Mouse (Mus musculus): ENCODE data around the gene Gm20481. TPM values are rescaled to one million over a fixed set of nuclear protein-coding genes. Genes with fewer than 3 reads are reported as not detected.
"Not testable (repeated sequence)": the region's sequence is repeated elsewhere in the genome, so short reads cannot be mapped to it uniquely, and the experiment has no call there.

Gm20481 gene
- polyA plus RNA-seq, 1 experiment from 2014 or later, result not detected

DNA sequence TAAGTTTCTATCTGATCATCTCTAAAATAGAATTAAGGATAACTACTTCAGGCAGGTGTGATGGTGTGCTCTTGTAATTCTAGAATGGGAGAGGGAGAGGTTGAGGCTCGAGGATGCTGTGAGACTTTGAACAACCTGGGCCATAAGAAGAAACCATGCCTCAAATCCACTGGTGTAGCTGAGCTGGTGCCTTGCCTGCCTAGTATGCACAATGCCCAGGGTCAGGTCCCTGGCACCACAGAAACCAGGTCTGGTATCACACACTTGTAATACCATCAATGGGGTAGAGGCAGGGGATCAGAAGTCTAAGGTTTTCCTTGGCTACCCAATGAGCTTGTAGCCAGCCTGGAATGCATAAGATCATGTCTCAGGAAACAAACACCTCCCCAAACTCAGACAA lies 6.9 kb upstream of the Gm20481 start:
- H3K27ac ChIP-seq, result no peak overlapping the region
- no peak overlapping the region for H3K9ac ChIP-seq
- no peaks in the 10 kb centered on the region for H3K36me3 ChIP-seq
- no peak overlapping the region for H3K4me2 ChIP-seq
- WGBS, result 61% methylated on average over 1 of the region's 1 CpGs
- H3K27me3 ChIP-seq, result peaks cover 4% of the 10 kb centered on the region
- ATAC-seq (ENCODE audit: borderline replicate concordance, extremely low read depth, low FRiP score, low TSS enrichment), result no peak
- H3K4me3 ChIP-seq, result no peak overlapping the region
- peaks cover 11% of the 10 kb centered on the region for H3K4me1 ChIP-seq
- H3K9me3 ChIP-seq, result no peaks in the 10 kb centered on the region

GRCm38 (mm10) chr17:34964640-34965049 lies 5.1 kb upstream of the Gm20481 start:
- H3K9ac ChIP-seq, result no peak overlapping the region
- no peaks in the 10 kb centered on the region for H3K36me3 ChIP-seq
- peaks cover 23% of the 10 kb centered on the region for H3K27me3 ChIP-seq
- H3K4me1 ChIP-seq, result peaks cover 11% of the 10 kb centered on the region
- no peak for ATAC-seq (ENCODE audit: borderline replicate concordance, extremely low read depth, low FRiP score, low TSS enrichment)
- no peaks in the 10 kb centered on the region for H3K9me3 ChIP-seq
- no peak overlapping the region for H3K4me2 ChIP-seq
- no peak overlapping the region for H3K27ac ChIP-seq
- 41% methylated on average over 1 of the region's 1 CpGs for WGBS
- no peak overlapping the region for H3K4me3 ChIP-seq

GRCm38 (mm10) chr17:34965627-34966026 lies 4.1 kb upstream of the Gm20481 start:
- WGBS, result 55% methylated on average over 5 of the region's 5 CpGs
- no peak overlapping the region for H3K4me2 ChIP-seq
- peaks cover 3% of the 10 kb centered on the region; the same call in 1 of the 2 replicates for H3K4me1 ChIP-seq
- no peak overlapping the region for H3K27ac ChIP-seq
- no peaks in the 10 kb centered on the region for H3K9me3 ChIP-seq
- H3K36me3 ChIP-seq, result no peaks in the 10 kb centered on the region
- ATAC-seq (ENCODE audit: borderline replicate concordance, extremely low read depth, low FRiP score, low TSS enrichment), result no peak
- H3K4me3 ChIP-seq, result no peak overlapping the region
- no peak overlapping the region for H3K9ac ChIP-seq
- H3K27me3 ChIP-seq, result peaks cover 26% of the 10 kb centered on the region

- H3K27me3 ChIP-seq, result peaks cover 26% of the 10 kb centered on the region
- not testable (repeated sequence) for H3K4me2 ChIP-seq; H3K9ac ChIP-seq; H3K27ac ChIP-seq; H3K4me3 ChIP-seq; H3K9me3 ChIP-seq; H3K36me3 ChIP-seq; H3K4me1 ChIP-seq; ATAC-seq (ENCODE audit: borderline replicate concordance, extremely low read depth, low FRiP score, low TSS enrichment)
- 28% methylated on average over 24 of the region's 37 CpGs for WGBS
These were observed 1.1 kb downstream of the Gm20481 start for GRCm38 (mm10) chr17:34970850-34971249.

DNA sequence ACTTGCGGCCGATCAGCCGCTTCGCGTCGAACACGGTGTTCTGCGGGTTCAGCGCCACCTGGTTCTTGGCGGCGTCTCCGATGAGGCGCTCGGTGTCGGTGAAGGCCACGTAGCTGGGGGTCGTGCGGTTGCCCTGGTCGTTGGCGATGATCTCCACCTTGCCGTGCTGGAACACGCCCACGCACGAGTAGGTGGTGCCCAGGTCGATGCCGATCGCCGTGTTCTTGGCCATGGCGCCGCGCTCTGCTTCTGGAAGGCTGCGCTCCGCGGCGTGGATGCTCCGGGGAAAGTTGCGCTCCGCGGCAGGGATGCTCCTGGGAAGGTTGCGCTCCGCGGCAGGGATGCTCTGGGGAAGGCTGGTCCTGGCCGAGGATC lies 2.0 kb downstream of the Gm20481 start:
- not testable (repeated sequence) for H3K27ac ChIP-seq, H3K9me3 ChIP-seq, H3K4me1 ChIP-seq, H3K9ac ChIP-seq, H3K36me3 ChIP-seq
- Histone ChIP-seq H3K4me3 (peak overlapping the region; percentile 44), H3K27me3 (peaks cover 26% of the 10 kb centered on the region), H3K4me2 (peak overlapping the region; percentile 86)
- peak; percentile 34; the same call in 1 of the 2 replicates for ATAC-seq (ENCODE audit: borderline replicate concordance, extremely low read depth, low FRiP score, low TSS enrichment)
- under 1% methylated on average over 27 of the region's 43 CpGs for WGBS

GRCm38 (mm10) chr17:34972069-34972749 lies 2.5 kb downstream of the Gm20481 start, which contains the start of the genes Hspa1a and Hspa1l:
Hspa1a (minus strand) TSS chr17:34972156.
Hspa1l (plus strand) TSS chr17:34972703.
- peaks cover 26% of the 10 kb centered on the region for H3K27me3 ChIP-seq
- peak; percentile 94 for ATAC-seq (ENCODE audit: borderline replicate concordance, extremely low read depth, low FRiP score, low TSS enrichment)
- peak within 1 kb of the TSS; percentile 86 for H3K4me2 ChIP-seq
- not testable (repeated sequence) for H3K9me3 ChIP-seq, H3K36me3 ChIP-seq, H3K4me1 ChIP-seq
- peak within 1 kb of the TSS; percentile 44 for H3K4me3 ChIP-seq
- H3K9ac ChIP-seq, result peak within 1 kb of the TSS; percentile 34
- peak within 1 kb of the TSS; percentile 61; the same call in 1 of the 2 replicates for H3K27ac ChIP-seq
- WGBS, result 2% methylated on average over 33 of the region's 33 CpGs

DNA sequence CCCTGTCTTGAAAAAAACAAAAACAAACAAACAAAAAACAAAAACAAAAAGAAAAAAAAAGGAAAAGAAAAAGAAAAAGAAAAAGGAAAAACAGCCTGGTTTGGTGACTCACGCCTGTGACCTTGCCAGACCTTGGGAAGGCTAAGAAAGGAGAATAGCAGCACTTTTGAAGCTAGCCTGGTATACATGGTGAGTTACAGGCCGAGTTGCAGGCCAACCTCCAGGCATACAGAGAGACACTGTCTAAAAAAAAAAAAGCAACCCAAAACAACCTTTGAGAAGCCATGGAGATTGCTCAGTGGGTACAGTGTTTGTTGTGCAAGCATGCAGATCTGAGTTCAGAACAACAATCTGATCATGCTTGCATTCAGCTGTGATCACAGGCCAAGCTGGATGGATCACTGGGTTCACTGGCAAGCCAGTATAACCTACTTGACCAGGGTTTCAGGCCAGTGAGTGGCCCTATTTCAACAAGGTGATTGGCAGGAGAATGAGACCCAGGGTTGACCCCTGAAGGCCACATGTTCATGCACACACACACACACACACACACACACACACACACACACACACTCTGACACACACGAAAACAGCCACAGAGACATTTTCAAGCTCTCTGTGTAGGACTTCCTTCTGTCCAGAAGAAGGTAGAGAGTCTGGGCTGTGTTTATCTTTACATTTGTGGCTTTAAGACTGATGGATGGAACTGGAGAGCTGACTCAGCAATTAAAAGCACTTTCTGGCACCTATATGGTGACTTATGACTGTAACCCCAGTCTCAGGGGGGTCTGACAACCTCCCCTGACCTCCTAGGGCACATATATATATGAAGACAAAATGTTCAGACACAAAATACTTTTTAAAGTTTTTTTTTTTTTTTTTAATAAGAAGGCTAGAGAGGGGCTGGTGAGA lies 6.1 kb downstream of the Gm20481 start:
- no peak overlapping the region for H3K9ac ChIP-seq
- H3K9me3 ChIP-seq, result no peaks in the 10 kb centered on the region
- no peaks in the 10 kb centered on the region for H3K36me3 ChIP-seq
- H3K4me1 ChIP-seq, result peaks cover 8% of the 10 kb centered on the region
- no peaks in the 10 kb centered on the region for H3K27me3 ChIP-seq
- H3K4me3 ChIP-seq, result no peak overlapping the region
- WGBS, result 67% methylated on average over 3 of the region's 3 CpGs
- no peak overlapping the region for H3K27ac ChIP-seq
- ATAC-seq (ENCODE audit: borderline replicate concordance, extremely low read depth, low FRiP score, low TSS enrichment), result no peak
- no peak overlapping the region for H3K4me2 ChIP-seq

GRCm38 (mm10) chr17:34977000-34977399 lies 7.3 kb downstream of the Gm20481 start:
- Histone ChIP-seq H3K4me2 (no peak overlapping the region), H3K9ac (no peak overlapping the region), H3K27me3 (no peaks in the 10 kb centered on the region), H3K9me3 (no peaks in the 10 kb centered on the region), H3K27ac (no peak overlapping the region), H3K4me1 (peaks cover 13% of the 10 kb centered on the region), H3K36me3 (no peaks in the 10 kb centered on the region), H3K4me3 (no peak overlapping the region)
- WGBS, result 93% methylated on average over 20 of the region's 20 CpGs
- ATAC-seq (ENCODE audit: borderline replicate concordance, extremely low read depth, low FRiP score, low TSS enrichment), result no peak

GRCm38 (mm10) chr17:34978239-34978638 lies 8.5 kb downstream of the Gm20481 start:
- H3K27ac ChIP-seq, result no peak overlapping the region
- WGBS, result 82% methylated on average over 27 of the region's 27 CpGs
- no peaks in the 10 kb centered on the region for H3K9me3 ChIP-seq
- no peaks in the 10 kb centered on the region for H3K27me3 ChIP-seq
- no peak overlapping the region for H3K4me3 ChIP-seq
- no peak overlapping the region for H3K9ac ChIP-seq
- no peaks in the 10 kb centered on the region for H3K36me3 ChIP-seq
- H3K4me2 ChIP-seq, result no peak overlapping the region
- ATAC-seq (ENCODE audit: borderline replicate concordance, extremely low read depth, low FRiP score, low TSS enrichment), result no peak
- H3K4me1 ChIP-seq, result peaks cover 14% of the 10 kb centered on the region

DNA sequence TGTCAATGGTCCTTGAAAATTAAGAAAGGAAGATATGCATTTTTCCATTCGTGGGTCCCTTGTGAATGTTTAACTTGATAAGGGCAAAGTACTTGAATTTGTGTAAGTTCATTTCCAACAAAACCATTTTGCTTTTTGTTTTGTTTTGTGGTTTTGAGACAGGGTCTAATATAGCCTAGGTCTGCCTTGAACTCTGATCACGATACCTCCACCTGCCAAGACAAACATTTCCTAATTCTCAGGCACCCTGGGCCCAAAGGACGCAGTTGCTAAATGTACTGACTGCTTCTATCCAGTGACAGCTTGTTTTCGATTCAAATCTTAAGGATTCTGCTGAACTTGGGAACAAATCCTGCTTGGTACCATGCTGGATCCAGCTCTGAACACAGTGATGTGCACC lies 9.9 kb downstream of the Gm20481 start:
- no peak for ATAC-seq (ENCODE audit: borderline replicate concordance, extremely low read depth, low FRiP score, low TSS enrichment)
- no peak overlapping the region for H3K27ac ChIP-seq
- H3K4me2 ChIP-seq, result no peak overlapping the region
- 91% methylated on average over 4 of the region's 4 CpGs for WGBS
- no peak overlapping the region for H3K4me3 ChIP-seq
- H3K9ac ChIP-seq, result no peak overlapping the region
- H3K9me3 ChIP-seq, result no peaks in the 10 kb centered on the region
- H3K36me3 ChIP-seq, result no peaks in the 10 kb centered on the region
- peaks cover 18% of the 10 kb centered on the region for H3K4me1 ChIP-seq
- no peaks in the 10 kb centered on the region for H3K27me3 ChIP-seq

GRCm38 (mm10) chr17:34980655-34981054 lies 10.9 kb downstream of the Gm20481 start:
- Histone ChIP-seq H3K4me3 (peak overlapping the region; percentile 75), H3K9me3 (no peaks in the 10 kb centered on the region), H3K36me3 (peaks cover 6% of the 10 kb centered on the region), H3K27me3 (no peaks in the 10 kb centered on the region), H3K4me1 (peaks cover 18% of the 10 kb centered on the region), H3K27ac (peak overlapping the region; percentile 99; the same call in 1 of the 2 replicates), H3K4me2 (peak overlapping the region; percentile 71), H3K9ac (peak overlapping the region; percentile 96)
- ATAC-seq (ENCODE audit: borderline replicate concordance, extremely low read depth, low FRiP score, low TSS enrichment), result no peak
- 8% methylated on average over 2 of the region's 2 CpGs for WGBS

GRCm38 (mm10) chr17:34981690-34982180 lies 12.0 kb downstream of the Gm20481 start, which contains the start of gene Lsm2:
Lsm2 (plus strand) TSS chr17:34981862.
- under 1% methylated on average over 56 of the region's 58 CpGs for WGBS

More at GRCm38 (mm10) chr17:34981690-34982180, 12.0 kb downstream of the Gm20481 start, which contains the start of gene Lsm2:
- Histone ChIP-seq H3K4me2 (peak within 1 kb of the TSS; percentile 71), H3K36me3 (peaks cover 17% of the 10 kb centered on the region), H3K4me1 (peaks cover 18% of the 10 kb centered on the region), H3K9ac (peak within 1 kb of the TSS; percentile 96), H3K27me3 (no peaks in the 10 kb centered on the region), H3K4me3 (peak within 1 kb of the TSS; percentile 75), H3K27ac (peak within 1 kb of the TSS; percentile 99), H3K9me3 (no peaks in the 10 kb centered on the region)
- ATAC-seq (ENCODE audit: borderline replicate concordance, extremely low read depth, low FRiP score, low TSS enrichment), result peak; percentile 93

All from lung, embryonic 15.5 days (tissue).